8 mouse cellular contexts compared by ENCODE assay signal in the genomic region with DNA sequence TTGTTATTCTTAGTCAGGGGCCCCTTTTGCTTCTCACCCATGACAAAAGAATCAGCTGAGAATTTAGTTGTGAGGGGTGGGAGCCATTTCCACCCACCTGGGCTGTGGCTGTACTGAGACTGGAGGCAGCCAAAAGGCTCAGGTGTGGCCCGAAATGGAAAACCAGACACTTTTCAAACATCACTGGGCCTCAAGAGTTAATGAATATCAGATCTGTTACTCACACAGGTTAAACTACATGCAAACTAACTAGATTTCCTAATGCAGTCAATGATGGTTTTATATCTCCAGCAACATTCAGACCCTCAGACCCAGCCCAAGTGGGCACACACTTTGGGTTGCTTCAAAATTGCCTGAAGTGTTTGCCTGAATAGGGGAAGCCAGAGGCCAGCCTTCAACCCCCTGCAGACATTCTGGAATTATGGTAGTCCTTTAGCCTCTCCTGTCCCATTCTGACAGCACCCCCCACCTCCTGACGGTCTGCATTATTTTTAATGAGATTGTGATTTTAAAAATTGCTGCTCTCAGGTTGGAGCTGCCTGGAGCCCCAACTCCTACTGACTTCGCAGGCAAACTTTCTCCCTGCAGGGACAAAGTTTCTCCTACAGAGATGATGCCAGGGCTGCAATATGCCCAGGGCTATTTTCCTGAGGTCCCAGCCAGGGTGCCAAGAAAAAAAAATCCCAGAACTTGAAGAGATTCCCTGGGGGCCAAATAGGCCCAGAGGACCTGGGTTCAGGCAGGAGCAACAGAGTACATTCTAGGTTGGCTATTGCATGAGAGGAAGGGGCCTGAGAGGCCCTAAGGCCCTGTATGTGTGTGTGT. TPM values are rescaled to one million over a fixed set of nuclear protein-coding genes. Genes with fewer than 3 reads are reported as not detected.
DNase-seq lines count a peak whose midpoint lies in the region; ATAC-seq and TF ChIP-seq lines count a peak whose summit lies in the region.

No protein-coding gene starts in this region.

- peak overlapping the region; percentile 74 for H3K4me3 ChIP-seq in embryonic fibroblast, embryonic 13.5 days (ENCODE audit: insufficient read depth, low read length)
- peak overlapping the region; percentile 93 for H3K4me3 ChIP-seq in kidney, embryonic 16.5 days (ENCODE audit: low read length)
- peak overlapping the region; percentile 95 for H3K4me3 ChIP-seq in neural tube, embryonic 12.5 days

- peaks cover 32% of the 10 kb centered on the region for H3K36me3 ChIP-seq in kidney, embryonic 16.5 days (ENCODE audit: insufficient read depth, low read length)
- peaks cover 21% of the 10 kb centered on the region for H3K36me3 ChIP-seq in neural tube, embryonic 12.5 days

- H3K9ac ChIP-seq in kidney, embryonic 16.5 days (replicated peaks; ENCODE audit: low read length), result peak overlapping the region; percentile 98
- H3K9ac ChIP-seq in neural tube, embryonic 12.5 days, result peak overlapping the region; percentile 100

- H3K4me2 ChIP-seq in kidney, embryonic 16.5 days (replicated peaks; ENCODE audit: low read depth, low read length), result peak overlapping the region; percentile 68
- peak overlapping the region; percentile 95 for H3K4me2 ChIP-seq in neural tube, embryonic 12.5 days (replicated peaks)

- H3K27me3 ChIP-seq in kidney, embryonic 16.5 days (ENCODE audit: insufficient read depth, low read length), result no peaks in the 10 kb centered on the region
- H3K27me3 ChIP-seq in neural tube, embryonic 12.5 days (replicated peaks), result no peaks in the 10 kb centered on the region

- no peak for ATAC-seq in kidney, embryonic 16.5 days (ENCODE audit: low FRiP score, low TSS enrichment)
- no peak for ATAC-seq in neural tube, embryonic 12.5 days (ENCODE audit: low FRiP score, low read depth)

- no peaks in the 10 kb centered on the region for H3K9me3 ChIP-seq in kidney, embryonic 16.5 days (ENCODE audit: low read length)
- H3K9me3 ChIP-seq in neural tube, embryonic 12.5 days, result no peaks in the 10 kb centered on the region

- TF ChIP-seq POLR2A in embryonic fibroblast, embryonic 13.5 days (IDR thresholded peaks at IDR 0.05; ENCODE audit: low read depth, low read length), result no peak

- TF ChIP-seq CTCF in embryonic fibroblast, embryonic 13.5 days (IDR thresholded peaks at IDR 0.05; ENCODE audit: borderline replicate concordance, insufficient read depth, low read length), result no peak

- DNase-seq in layer of hippocampus, postnatal 10 days (ENCODE audit: low spot score in 2 of 2), result peak; percentile 10 to 20
- DNase-seq in layer of hippocampus, postnatal 25 days (ENCODE audit: extremely low spot score in 1 of 2, low spot score in 1 of 2), result no peak
- no peak for DNase-seq in B cell, adult 2 months
- DNase-seq in testis, postnatal 10 days (ENCODE audit: low spot score), result no peak
- no peak for DNase-seq in cerebellum, adult 11-12 months

- WGBS in kidney, embryonic 16.5 days, result 10% methylated on average over 3 of the region's 3 CpGs
- 17% methylated on average over 3 of the region's 3 CpGs for WGBS in neural tube, embryonic 12.5 days

- no peak overlapping the region for H3K27ac ChIP-seq in embryonic fibroblast, embryonic 13.5 days (ENCODE audit: insufficient read depth, low read length)
- H3K27ac ChIP-seq in kidney, embryonic 16.5 days (ENCODE audit: low read length), result peak overlapping the region; percentile 100
- H3K27ac ChIP-seq in neural tube, embryonic 12.5 days, result 0 out of 2 replicates have a peak overlapping the region, but pooled peaks have one; percentile 1

- peaks cover 2% of the 10 kb centered on the region for H3K4me1 ChIP-seq in embryonic fibroblast, embryonic 13.5 days (ENCODE audit: control insufficient read depth, insufficient read depth, low read length)
- peaks cover 8% of the 10 kb centered on the region for H3K4me1 ChIP-seq in kidney, embryonic 16.5 days (ENCODE audit: insufficient read depth, low read length)
- peaks cover 39% of the 10 kb centered on the region for H3K4me1 ChIP-seq in neural tube, embryonic 12.5 days

RNA-seq across cellular contexts. Expression of a gene that starts 9.6 kb away (rescaled TPM):
- total RNA-seq in layer of hippocampus, postnatal 10 days (2021), result 10 to 100 TPM; 59.5 to 66.7 TPM
- 10 to 100 TPM; 40.8 to 45.1 TPM for total RNA-seq in layer of hippocampus, postnatal 25 days (2021)
- polyA plus RNA-seq in embryonic fibroblast, embryonic 13.5 days (2011; ENCODE audit: insufficient read length, low read depth, missing spikeins), result 47.0 and 54.4 TPM in 2 replicates
- 165 and 186 TPM in 2 replicates for polyA plus RNA-seq in kidney, embryonic 16.5 days (2015; fragmentation: Nextera tagmentation; extraction: Ambion mirVana)
- polyA plus RNA-seq in neural tube, embryonic 12.5 days (2016; fragmentation: Nextera tagmentation; extraction: Ambion mirVana), result 101 and 103 TPM in 2 replicates

Comparison
In these comparisons a context has a peak if more than half of its experiments do, and no peak if none do; other contexts are left out.
1. DNase-seq: peak in layer of hippocampus, postnatal 10 days (2 of 2); none in layer of hippocampus, postnatal 25 days (0 of 2), B cell, adult 2 months (0 of 2), testis, postnatal 10 days (single experiment) and cerebellum, adult 11-12 months (single experiment).
2. Peak in every context shown above with its lines, with median percentiles within 50 percentile points of each other: H3K4me3 ChIP-seq.